Mouse (Mus musculus) adrenal gland, postnatal 4 days (tissue): ENCODE measurements at regions not wholly inside any gene's neighbourhood (a gene's known extent, or its start where the extent isn't known, plus 50 kb on each side); places are given as distances from the start of the nearest gene placed in this dataset.
A peak's percentile ranks its signal among the peaks of the same experiment; 100 is the strongest.

Source experiments
- DNase-seq, 2 experiments: peaks; one replicate each; pipeline ENCODE4 v3.0.0; 2021 to 2022; ENCODE audit warnings: low spot score in 2 of 2, mixed read lengths in 2 of 2

DNA sequence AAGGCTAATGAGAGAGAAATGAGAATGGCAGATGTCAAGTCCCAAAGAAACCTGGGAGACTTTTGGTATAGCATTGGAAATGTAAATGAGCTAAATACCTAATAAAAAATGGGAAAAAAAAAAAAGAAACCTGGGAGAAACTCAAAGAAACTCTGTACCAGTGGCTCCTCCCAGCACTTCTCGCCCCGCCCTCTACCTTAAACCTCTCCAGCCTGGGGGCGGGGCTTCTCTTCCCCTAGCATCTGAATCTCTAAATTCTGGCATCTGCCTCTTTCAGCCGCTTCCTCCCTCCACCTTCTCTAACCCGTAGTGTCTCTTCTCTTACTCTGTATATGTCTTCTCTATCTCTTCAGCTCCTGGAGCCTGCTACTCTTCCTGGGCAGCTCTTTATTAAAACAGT lies 53.2 kb downstream of the Gpr6 start:
- no peak for DNase-seq

DNA sequence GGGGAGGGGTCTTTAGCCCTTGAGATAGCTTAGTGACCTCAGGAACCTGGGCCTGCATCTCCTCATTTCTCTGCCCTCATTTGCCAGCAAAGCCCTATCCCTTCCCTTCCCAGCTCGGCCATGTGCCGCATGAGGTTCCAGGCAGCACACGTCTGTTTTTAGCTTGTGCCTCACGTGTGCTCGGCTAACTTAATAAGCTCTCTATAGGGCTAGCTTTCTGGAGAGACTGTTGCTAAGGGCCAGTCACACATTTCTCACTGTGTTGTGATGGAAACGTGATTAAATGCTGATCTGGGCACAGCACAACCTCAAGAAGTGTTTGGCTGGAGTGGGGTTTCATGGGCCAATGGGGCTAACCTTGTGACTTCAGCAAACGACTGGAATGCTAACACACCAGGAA lies 55.5 kb downstream of the Gpr6 start:
- no peak for DNase-seq

DNA sequence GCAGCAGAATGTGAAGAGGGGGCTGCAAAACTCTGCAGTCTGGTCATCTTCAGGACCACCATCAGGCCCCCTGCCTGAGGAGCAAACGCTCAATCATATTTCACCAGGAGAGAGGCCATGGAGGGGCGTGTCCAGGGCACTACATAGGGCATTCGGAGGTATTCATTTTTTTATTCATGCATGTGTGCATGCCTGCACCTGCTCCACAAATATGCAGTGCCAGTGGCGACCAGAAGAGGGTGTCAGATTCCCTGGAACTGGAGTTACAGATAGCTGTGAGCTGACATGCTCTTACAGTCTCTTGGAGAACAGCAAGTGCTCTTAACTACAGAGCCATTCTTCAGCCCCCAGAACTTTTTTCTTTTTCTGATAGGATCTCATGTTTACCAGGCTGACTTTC lies 56.4 kb downstream of the Gpr6 start:
- DNase-seq, result peak in 1 of 2 experiments; percentile 24

DNA sequence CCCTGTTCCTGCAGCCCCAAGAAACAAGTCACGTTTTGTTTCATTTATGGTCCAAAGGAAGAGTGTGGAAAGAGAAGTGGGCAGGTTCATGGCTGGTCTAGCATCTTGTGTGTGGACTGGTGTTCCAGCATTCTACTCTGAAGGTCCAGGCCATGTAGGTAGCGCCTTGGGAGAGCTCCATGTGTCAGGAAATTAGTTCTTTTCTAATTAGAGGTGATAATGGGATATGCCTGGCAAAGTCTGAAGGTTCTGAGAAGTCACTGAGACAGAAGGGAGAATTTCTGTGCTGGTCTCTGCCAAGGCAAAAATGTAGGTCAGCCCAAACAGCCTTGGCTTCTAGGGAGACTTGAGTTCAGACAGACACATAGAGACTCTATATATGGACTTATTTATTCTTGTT lies 61.5 kb downstream of the Gpr6 start:
- no peak for DNase-seq

DNA sequence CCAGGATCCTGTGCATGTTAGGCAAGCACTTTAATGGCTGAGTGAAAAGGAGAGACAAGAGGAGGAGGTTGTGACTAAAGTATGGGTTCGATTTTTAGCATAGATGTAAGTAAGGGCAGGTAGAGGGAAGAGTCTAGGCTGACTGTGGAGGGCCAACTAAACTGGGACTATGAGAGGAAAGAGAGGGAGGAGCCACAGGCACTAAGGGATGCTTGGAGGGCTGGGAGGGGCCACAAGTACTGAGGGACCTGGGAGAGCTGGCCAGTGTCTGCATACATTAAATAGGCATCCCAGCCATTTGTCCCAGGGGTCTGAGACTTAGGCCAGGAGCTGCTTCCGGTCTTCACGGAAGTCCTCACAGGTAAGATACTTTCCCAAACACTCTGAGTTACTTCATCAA lies 64.2 kb downstream of the Gpr6 start:
- no peak for DNase-seq

DNA sequence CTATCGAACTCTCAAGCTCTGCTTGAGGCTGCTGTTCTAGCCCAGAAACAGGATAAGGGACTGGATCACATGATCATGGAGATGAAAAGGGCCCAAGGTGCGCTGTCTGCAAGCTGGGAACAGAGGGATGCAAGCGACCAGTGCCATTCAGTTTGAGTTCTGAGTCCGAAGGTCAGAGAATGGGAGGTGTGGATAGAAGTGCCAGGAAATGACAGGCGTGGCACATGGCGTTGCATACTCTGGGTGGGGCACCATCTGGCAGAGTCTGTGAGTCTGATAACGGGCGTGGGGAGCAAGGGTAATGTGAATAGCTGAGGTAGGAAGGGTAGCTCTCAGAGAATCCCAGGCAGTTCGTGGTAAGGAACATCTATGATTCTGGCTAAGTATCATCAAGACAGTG lies 65.5 kb downstream of the Gpr6 start:
- DNase-seq, result no peak

DNA sequence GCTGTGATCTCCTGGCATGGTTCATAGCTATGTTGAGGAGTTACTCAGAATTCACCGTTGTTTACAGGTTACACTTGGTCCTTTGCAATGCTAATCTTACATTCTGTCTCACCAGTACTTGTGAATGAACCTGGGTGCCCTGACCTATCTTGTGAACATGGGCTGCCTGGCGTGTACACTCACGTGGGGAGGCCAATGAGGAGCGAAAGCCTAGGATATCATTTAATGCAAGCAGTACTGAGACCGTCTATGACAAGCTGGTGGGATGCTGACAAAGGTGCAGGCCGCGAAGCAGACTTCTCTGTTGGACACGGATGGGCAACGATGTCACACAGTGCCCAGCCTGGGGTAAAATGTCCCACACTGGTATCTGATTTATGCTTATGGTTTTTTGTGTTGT lies 66.3 kb downstream of the Gpr6 start:
- no peak for DNase-seq

DNA sequence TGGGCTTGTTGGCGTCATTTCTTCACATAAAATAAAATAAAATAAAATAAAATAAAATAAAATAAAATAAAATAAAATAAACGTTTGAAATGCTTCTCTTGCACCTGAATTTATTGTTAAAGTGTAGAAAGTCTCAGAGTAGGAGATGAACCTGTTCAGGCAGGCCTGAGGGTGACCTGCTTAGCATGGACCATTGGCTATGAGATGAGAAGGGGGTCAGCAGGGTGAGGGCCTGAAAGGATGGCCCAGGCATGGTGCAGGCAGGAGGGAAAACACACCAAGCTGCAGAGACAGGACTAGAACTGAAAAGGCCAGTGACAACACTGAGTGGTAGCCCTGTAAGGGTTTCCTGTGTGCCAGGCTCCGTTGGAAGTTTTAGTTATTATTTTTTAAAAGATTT lies 67.3 kb downstream of the Gpr6 start:
- no peak for DNase-seq

DNA sequence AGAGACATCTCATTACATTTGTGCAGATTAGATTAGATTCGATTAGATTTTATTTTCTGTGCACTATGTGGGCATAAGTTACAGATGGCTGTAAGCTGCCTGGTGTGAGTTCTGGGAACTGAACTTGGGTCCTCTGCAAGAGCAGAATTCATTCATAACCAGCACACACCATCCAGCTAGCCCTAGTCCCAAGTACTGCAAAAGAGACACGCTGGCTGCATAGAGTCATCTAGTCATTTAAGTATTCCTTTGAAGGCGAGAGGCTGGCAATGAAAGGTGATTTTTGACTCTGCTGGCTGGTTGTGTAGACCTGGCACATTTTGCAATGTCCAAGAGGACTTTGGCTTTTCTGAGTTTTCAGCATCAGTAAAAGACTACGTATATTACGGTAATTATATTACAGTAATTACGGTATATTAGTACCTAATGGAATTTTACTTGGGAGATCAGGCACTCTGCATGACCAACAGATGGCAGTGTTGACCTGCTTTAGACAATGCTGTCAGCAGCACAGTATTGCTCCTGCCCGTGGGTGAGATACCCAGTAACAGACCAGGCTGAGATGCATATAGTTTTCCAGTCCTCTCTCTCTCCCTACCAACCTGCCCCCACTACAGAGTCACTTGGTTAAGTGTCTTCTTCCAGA lies 67.9 kb downstream of the Gpr6 start:
- DNase-seq, result peak in 1 of 2 experiments; percentile 46

DNA sequence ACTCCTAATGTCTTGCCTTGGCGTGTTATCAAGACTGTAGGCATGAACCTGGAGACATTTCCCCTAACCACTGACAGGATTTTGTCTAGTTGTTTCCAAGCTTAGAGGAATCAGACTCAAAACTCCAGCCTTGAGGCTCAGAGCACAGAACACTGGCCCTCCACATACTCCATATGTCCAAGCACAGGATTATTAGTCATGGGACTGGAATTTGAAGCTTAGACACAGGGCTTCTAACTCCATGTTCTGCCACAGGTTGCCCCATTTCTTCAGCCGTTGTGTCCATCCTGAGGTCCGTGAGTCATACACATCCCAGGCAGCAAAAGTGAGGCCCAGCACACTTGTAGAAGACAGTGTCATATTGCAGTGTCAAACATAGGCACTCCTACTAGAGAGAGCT lies 68.9 kb downstream of the Gpr6 start:
- no peak for DNase-seq

DNA sequence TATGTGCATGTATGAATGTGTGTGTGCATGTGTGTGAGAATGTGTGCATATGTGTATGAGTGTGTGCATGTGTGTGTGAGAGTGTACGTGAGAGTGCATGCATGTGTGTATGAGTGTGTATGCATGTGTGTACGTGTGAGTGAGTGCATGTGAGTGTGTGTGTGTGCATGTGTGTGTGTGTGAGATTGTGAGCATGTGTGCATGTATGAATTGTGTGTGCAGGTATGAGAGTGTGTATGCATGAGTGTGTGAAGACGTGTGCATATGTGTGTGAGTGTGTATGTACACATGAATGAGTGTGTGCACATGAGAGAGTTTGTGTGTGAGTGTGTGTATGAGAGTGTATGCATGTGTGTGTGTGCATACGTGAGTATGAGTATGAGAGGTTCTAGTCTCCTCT lies 71.1 kb downstream of the Gpr6 start:
- DNase-seq, result no peak

DNA sequence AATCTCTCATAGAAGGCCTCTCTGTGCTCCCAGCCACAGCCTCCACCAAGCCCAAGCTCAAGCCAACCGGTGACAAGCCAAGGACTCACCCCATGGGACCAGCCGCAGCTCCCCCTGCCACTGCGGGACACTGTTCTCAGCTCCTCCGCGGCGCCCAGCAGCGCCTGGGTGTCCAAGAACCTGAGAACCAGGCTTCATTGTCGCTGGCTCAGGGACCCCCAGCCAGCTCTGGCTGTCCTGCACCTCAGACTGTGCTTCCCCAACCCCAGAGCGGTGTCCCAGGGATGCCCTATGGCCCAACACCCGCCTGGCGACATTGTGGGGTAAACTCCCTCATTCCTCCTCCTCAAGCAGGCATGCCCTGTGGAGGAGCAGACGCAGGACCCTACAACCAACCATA lies 72.6 kb downstream of the Gpr6 start:
- no peak for DNase-seq

DNA sequence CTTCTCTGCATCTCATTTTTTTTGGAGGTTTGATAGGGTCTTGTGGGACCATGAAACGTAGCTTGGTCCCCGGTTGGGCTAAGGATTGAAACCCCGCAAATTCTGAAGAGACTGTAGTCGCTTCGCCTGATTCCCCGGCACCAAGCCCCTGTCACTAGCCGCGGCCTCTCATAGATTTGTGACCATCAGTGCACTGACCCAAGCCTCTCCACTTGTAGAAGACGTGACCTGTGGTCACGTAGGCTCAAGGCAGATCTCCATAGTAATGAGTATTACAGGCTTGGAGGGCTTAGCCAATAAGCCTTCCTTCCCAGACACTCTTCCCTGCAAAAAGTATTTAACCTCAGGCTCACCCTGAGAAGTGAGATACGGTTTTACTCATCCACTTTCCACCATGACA lies 73.3 kb downstream of the Gpr6 start:
- DNase-seq, result no peak

DNA sequence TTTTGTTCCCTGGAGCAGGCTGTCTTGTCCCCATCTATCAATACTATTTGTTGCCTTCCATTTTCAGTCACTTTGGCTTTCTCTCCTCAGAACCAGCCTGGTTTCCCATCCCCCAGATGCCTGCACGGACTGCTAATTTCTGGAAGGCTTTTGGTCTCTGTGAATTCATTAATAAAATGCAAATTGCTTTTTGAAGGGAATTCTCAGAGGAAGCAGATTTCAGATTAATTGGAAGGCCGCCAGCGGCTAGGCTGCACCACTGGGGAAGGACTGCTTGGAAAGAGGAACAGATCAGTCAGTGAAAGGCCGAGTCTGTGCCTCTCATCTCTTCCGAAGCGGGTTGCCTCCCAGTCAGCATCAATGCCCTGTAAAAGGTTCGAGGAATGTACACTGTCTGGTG lies 73.8 kb downstream of the Gpr6 start:
- no peak for DNase-seq

DNA sequence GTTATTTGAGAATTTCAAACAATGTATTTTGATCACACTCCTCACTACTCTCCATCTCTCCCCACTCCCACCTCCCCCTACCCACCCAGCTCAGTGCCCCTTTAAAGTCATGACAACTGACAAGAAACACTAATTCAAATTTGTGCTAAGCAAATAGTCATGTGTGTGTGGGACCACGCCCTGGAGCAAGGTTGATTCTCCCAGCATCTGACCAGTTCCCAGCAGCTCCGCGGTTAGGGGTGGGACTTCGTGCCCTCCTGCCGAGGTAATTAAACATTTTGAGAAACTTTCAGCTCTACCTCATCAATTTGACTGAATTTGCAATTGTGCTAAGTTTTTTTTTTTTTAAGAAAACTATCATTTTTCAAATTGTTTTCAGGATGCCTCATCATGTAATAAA lies 74.5 kb downstream of the Gpr6 start:
- no peak for DNase-seq
